Mouse (Mus musculus) megakaryocyte progenitor cell, adult 5-6 weeks (primary cell): Measurements from ENCODE around the gene Mgst1. TPM values are rescaled to one million over a fixed set of nuclear protein-coding genes. Genes with fewer than 3 reads are reported as not detected.
A peak's percentile ranks its signal among the peaks of the same experiment; 100 is the strongest.

ENCODE experiments used
- ATAC-seq: replicated peaks from 2 replicates; pipeline ENCODE4 v1.8.0; 2016; ENCODE audit warnings: mild to moderate bottlenecking, moderate TSS enrichment, inconsistent platforms; ENCODE audit not compliant: poor library complexity
- total RNA-seq, 2 experiments: library from RNA; stranded (forward) in 1 of 2; stranded (reverse) in 1 of 2; fragments of 157-497, 149-512 nt in 1 of 2; fragments of 200-1000 nt in 1 of 2; gene quantifications; 2 replicates each; pipeline versions ENCODE4 v1.2.3 to v1.2.4; 2015 to 2017

The Mgst1 gene
- total RNA-seq (2015) (154 and 189 TPM in 2 replicates), total RNA-seq (2017) (97.5 and 151 TPM in 2 replicates)

- peak; percentile 80 for ATAC-seq
Observed at GRCm38 (mm10) chr6:138139930-138140329, at the start of gene Mgst1. Gene Mgst1, plus strand, starts transcription at chr6:138140316.

- no peak for ATAC-seq
Observed at GRCm38 (mm10) chr6:138092432-138092831, 47.7 kb upstream of the Mgst1 start.

GRCm38 (mm10) chr6:138095060-138095459, 45.1 kb upstream of the Mgst1 start:
- peak; percentile 84 for ATAC-seq

DNA sequence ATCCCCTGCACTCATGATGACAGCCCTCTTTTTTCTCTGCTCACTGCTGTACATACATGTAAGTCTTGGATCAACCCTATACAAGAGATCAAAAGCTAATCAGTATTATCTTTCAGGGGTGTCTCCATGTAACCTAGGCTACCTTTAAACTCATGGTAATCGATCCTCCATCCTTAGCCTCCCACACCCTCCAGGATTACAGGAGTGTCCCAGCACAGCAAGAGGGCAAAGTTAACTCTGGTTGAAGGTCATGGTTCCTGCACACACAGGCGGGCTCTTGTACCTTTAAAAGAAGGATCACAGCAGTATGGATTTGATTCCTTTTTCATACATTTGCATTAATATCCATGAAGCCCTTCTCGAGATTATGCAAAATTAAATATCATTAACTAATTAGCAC, 40.5 kb upstream of the Mgst1 start:
- ATAC-seq = no peak

GRCm38 (mm10) chr6:138101843-138102242, 38.3 kb upstream of the Mgst1 start:
- no peak for ATAC-seq

- no peak for ATAC-seq
Observed at GRCm38 (mm10) chr6:138102940-138103339, 37.2 kb upstream of the Mgst1 start.

DNA sequence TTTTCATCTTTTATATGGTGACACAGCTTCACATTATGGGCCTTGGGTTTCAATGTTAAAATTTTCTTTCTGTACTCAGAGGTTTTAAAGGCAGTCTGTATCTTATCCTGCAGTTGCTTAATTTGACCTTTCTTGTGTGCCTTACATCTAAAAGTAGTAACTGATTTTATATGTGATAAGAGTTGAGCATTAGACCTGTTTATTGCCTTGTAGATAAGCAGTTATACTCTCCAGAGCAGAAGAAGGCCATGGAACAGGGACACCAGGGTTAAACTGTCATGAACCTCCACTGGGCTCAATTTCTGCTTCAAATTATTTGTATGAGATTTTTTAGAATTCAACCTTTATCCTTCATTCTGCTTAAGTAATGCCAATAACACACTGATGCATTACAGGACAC, 35.6 kb upstream of the Mgst1 start:
- no peak for ATAC-seq

DNA sequence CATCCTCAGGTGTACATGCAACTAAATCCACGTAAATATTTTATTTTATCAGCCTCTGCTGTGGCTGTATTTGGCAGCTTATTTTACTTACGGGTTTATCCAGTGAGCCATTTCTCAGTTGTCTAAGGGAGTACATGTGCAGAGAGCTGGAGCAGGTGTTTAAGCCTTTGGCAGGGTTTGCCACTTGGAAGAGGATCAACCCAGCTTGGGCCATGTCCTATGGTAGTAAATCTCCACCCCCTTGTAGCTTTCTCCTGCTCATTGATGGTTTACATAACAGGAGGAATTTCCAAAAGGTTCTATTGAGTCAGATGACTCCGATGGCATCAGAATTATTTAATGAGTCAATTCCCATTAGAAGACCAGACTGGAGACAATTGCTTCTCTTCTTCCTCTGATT, 22.6 kb upstream of the Mgst1 start:
- no peak for ATAC-seq

- no peak for ATAC-seq
Observed at GRCm38 (mm10) chr6:138128392-138129335, 11.5 kb upstream of the Mgst1 start.

DNA sequence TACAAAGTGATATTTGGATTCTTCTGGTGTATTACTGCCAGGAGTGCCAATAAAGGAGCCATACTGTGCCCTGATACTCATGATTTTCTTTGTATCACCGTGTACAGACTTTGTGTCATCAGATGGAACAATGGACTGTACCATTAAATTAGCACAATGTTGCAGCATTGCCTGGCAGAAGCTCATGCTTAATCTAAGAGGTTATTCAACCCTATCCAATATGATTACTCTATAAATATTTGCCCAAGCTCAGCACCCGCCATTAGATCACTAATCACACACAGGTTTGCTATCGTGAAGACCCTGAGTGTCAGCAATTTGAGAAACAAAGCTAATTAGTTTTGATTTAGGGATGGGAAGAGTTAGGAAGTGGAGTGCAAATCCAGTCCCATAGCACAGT, 9.6 kb upstream of the Mgst1 start:
- no peak for ATAC-seq

DNA sequence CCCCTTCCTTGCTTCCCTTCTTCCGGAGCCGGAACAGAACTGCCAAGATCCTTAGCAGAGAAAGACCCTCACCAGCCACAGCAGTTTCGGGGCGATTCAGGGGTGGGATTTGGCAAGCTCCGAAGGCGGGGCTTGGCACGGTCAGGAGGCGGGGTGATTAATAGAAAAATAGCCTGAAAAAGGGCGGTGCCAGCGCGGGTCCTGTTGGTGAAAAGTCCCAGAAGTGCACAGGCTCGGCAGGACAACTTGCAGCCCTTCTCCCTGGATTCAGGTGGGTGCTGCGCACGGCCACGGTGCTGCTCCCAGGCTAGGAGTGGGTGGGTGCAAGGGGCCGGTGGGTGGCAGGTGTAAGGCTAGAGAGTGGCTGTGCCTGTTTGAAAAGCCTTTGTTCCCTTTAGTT, 220 bp downstream of the Mgst1 start:
- ATAC-seq = peak; percentile 71

GRCm38 (mm10) chr6:138141111-138141592, 1.0 kb downstream of the Mgst1 start:
- peak; percentile 73 for ATAC-seq

DNA sequence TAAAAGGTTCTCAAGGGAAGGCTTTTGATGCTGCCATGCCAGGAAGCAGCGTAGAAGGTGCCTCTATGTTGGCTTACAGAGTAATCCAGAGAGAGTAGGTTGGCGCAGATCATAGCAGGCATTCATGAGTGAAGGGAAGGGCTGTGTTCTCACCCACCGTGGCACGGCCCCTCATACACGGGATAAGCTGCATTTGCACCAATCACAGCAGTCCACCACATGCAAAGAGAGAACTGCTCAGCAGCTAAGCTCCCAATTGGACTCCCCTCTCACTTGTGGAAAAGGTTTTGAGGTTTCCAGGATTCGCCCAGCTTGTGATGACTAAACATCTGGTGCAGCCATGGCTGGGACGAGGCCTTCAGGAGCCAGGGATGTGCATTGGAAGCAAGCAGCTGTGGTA, 2.5 kb downstream of the Mgst1 start:
- ATAC-seq = no peak

DNA sequence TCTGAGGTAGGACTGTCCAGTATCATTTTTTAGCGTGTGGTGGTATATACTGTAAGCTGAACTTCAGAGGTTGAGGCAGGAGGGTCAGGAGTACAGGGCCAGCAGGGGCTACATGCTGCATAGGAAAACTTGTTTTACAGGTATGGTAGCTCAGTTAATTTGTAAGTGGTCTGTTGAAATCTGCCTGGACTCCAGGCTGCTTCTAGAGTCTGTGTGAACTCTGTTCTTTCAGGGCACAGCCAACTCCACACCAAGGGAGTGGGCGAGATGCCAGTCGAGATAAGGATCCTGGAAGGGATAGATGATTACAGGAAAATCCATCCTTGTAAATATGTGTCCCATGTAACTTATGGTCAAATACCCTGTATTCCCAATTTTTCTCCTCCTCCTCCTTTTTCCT, 3.3 kb downstream of the Mgst1 start:
- no peak for ATAC-seq

- peak; percentile 94 for ATAC-seq
Observed at GRCm38 (mm10) chr6:138153111-138153510, 13.0 kb downstream of the Mgst1 start.

- ATAC-seq = peak; percentile 87
Observed at GRCm38 (mm10) chr6:138163920-138164319, 23.8 kb downstream of the Mgst1 start.

DNA sequence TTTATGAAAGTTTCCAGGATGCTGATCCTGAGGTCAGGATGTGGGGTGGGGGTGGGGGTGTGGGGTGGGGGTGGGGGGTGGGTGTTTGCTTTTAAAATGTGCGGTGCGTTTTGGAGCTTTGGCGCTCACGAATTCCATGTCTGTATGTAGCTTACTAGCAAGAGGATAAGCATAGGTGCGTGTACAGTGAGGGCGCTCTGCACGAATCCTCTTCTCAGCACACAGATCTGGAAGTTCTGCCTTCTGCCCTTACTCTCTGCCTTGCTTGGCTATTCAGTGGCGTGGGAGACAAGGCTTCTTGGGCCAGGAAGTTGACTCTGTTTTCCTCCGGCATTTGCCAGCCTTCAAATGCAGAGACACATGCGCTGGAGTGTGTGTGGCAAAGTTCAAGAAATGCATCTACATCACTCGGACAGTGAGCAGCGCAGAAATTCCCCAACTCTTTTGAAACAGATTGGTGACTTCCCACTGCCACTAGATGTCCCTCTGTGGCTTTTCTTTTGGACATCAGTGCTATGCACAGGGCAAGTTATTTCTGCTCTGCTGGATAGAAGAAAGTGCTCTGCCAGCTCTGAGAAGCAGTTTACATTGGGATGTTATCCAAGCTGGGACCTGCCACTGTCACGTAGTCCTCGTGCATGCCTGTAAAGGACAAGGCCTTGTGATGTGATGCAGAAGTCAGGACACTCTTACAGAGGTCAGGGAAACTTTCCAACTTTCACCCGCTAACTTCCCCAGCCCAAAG, 31.5 kb downstream of the Mgst1 start:
- ATAC-seq = 0 out of 2 replicates have a peak, but pooled peaks have one; percentile 17

Other genes starting within 250 kb of the Mgst1 start
- not detected in 2 replicates for gene Slc15a5, start 60.4 kb upstream of the Mgst1 start, total RNA-seq (2015)
- not detected in 2 replicates for gene Slc15a5, start 60.4 kb upstream of the Mgst1 start, total RNA-seq (2017)